ENCODE assay signal across 9 mouse cellular contexts in the genomic region with DNA sequence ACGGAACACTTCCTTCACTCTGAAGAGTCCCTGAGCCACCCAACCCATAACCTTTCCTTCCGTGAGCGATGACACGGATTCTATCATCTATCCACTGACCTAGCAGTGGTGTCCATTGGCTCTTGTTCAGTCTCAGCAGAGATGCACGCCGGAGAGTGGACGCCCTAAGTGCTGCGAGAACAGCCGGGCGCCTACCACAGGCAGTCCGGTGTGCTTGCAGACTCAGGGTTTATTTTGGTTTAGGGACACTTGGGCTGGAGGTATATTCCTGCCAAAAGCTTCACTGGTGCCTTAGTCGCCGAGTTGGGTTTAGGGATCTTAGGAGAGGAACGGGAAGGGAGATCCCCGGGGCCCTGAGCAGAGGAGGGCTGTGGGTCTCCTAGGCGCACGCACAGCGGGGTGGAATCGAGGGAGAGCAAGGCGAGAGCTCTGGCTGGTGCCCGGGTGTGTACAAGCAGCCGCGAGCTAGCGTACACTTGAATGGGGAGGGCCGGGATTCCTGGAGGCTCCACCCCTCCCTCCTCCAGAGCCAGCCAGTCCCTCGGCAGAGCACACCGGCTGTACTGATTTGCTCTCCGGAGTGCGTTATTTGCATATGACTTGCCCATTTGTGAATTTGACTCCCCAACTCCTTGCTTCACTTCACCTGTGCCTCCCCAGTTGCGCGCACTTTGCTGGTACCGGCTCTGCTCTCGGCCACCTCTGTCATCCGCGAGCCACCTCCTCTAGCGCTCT.
DNase-seq lines count a peak whose midpoint lies in the region; ATAC-seq and TF ChIP-seq lines count a peak whose summit lies in the region.
"Had no signal": no experiment of that assay in that cellular context is flagged by ENCODE, and none has a peak within 500 bp of the region (broad histone marks: within the 10 kb centered on the region; RNA-seq: fewer than 3 reads in every experiment).

No protein-coding gene starts in this region.

- H3K9ac ChIP-seq in liver, embryonic 16.5 days (ENCODE audit: low read depth, low read length): no peak overlapping the region
- H3K9ac ChIP-seq in neural tube, embryonic 13.5 days: peak overlapping the region; percentile 71

- no peaks in the 10 kb centered on the region for H3K4me1 ChIP-seq in liver, embryonic 16.5 days (ENCODE audit: control insufficient read depth, low read depth, low read length)
- H3K4me1 ChIP-seq in neural tube, embryonic 13.5 days (replicated peaks): peaks cover 52% of the 10 kb centered on the region

- peak; percentile 8 for DNase-seq in CD4-positive helper T cell, adult 2 months (ENCODE audit: low read depth, low spot score)
- peak; percentile 90 for DNase-seq in cerebellum, adult 8-10 months
- peak; percentile 88 for DNase-seq in forelimb bud, embryonic 11.5 days (ENCODE audit: low read depth, low spot score)
- peak; percentile 68 to 71 for DNase-seq in layer of hippocampus, adult 2 months (ENCODE audit: low spot score in 2 of 2)
- peak; percentile 14 for DNase-seq in thymus, postnatal 14 days

- H3K9me3 ChIP-seq in liver, embryonic 16.5 days (replicated peaks; ENCODE audit: control insufficient read depth, low read length): no peaks in the 10 kb centered on the region
- H3K9me3 ChIP-seq in neural tube, embryonic 13.5 days: no peaks in the 10 kb centered on the region

- peak overlapping the region; percentile 32 for H3K4me2 ChIP-seq in liver, embryonic 16.5 days (ENCODE audit: low read depth, low read length)
- H3K4me2 ChIP-seq in neural tube, embryonic 13.5 days: peak overlapping the region; percentile 87

- WGBS in liver, embryonic 16.5 days (ENCODE audit: insufficient replicate concordance): under 1% methylated on average over 36 of the region's 36 CpGs
- under 1% methylated on average over 36 of the region's 36 CpGs for WGBS in neural tube, embryonic 13.5 days

- peak overlapping the region; percentile 59; the same call in 1 of the 2 replicates for H3K27ac ChIP-seq in layer of hippocampus, adult 2 months
- no peak overlapping the region for H3K27ac ChIP-seq in liver, embryonic 16.5 days (ENCODE audit: low read length)
- H3K27ac ChIP-seq in neural tube, embryonic 13.5 days (replicated peaks): peak overlapping the region; percentile 70

- peaks cover 7% of the 10 kb centered on the region for H3K27me3 ChIP-seq in liver, embryonic 16.5 days (ENCODE audit: control insufficient read depth, insufficient read depth, low read depth, low read length)
- peaks cover 9% of the 10 kb centered on the region for H3K27me3 ChIP-seq in neural tube, embryonic 13.5 days
- H3K27me3 ChIP-seq: CH12.LX had no signal

- H3K36me3 ChIP-seq in liver, embryonic 16.5 days (ENCODE audit: control insufficient read depth, insufficient read depth): no peaks in the 10 kb centered on the region
- no peaks in the 10 kb centered on the region for H3K36me3 ChIP-seq in neural tube, embryonic 13.5 days

- peak; percentile 36; the same call in 1 of the 2 replicates for TF ChIP-seq CTCF in layer of hippocampus, adult 2 months (conservative IDR thresholded peaks at IDR 0.05)

- peak overlapping the region; percentile 64 for H3K4me3 ChIP-seq in layer of hippocampus, adult 2 months
- H3K4me3 ChIP-seq in liver, embryonic 16.5 days (ENCODE audit: low read depth, low read length): peak overlapping the region; percentile 22; the same call in 1 of the 2 replicates
- peak overlapping the region; percentile 48 for H3K4me3 ChIP-seq in neural tube, embryonic 13.5 days

- peak; percentile 88 to 93 for ATAC-seq in hematopoietic stem cell, adult 5-6 weeks (replicated peaks in 1 of 2; ENCODE audit: insufficient read depth in 1 of 2, low FRiP score in 2 of 2, low TSS enrichment in 1 of 2, low read depth in 1 of 2, poor library complexity in 2 of 2, severe bottlenecking in 2 of 2)
- peak; percentile 76 for ATAC-seq in liver, embryonic 16.5 days (ENCODE audit: low read depth)
- peak; percentile 94 for ATAC-seq in neural tube, embryonic 13.5 days (ENCODE audit: low read depth)

Comparison
In these comparisons a context has a peak if more than half of its experiments do, and no peak if none do; other contexts are left out.
1. DNase-seq: peak in every context shown above with its lines; median percentile 90 in cerebellum, adult 8-10 months; 88 in forelimb bud, embryonic 11.5 days; 70 in layer of hippocampus, adult 2 months; 14 in thymus, postnatal 14 days; 8 in CD4-positive helper T cell, adult 2 months.